Mouse (Mus musculus) CH12.LX (cell line): Measurements from ENCODE around the gene Ndc1.

Experiments
- CTCF ChIP-seq, 2 experiments: IDR thresholded peaks in 1 of 2; conservative IDR thresholded peaks in 1 of 2; 2 replicates each; pipeline ENCODE4 v1.5.1; 2011 to 2012; ENCODE audit warnings: low read depth in 2 of 2, low read length in 2 of 2, improper control_type of control experiment in 1 of 2, inconsistent platforms in 1 of 2, mild to moderate bottlenecking in 1 of 2, moderate library complexity in 1 of 2
- EP300 ChIP-seq: IDR thresholded peaks from 2 replicates; pipeline ENCODE4 v1.6.1; 2011; ENCODE audit warnings: low read length, improper control_type of control experiment
- GABPA ChIP-seq: IDR thresholded peaks from 2 replicates; pipeline ENCODE4 v1.6.1; 2012; ENCODE audit warnings: low read depth, low read length, improper control_type of control experiment, inconsistent platforms; ENCODE audit not compliant: insufficient replicate concordance
- HCFC1 ChIP-seq: IDR thresholded peaks from 2 replicates; pipeline ENCODE4 v1.6.1; 2012; ENCODE audit warnings: low read depth, mild to moderate bottlenecking, inconsistent platforms, low read length, improper control_type of control experiment
- IRF4 ChIP-seq: IDR thresholded peaks from 2 replicates; pipeline ENCODE4 v1.6.1; 2014; ENCODE audit warnings: low read depth, mild to moderate bottlenecking, inconsistent platforms, low read length, improper control_type of control experiment
- MAX ChIP-seq: IDR thresholded peaks from 2 replicates; pipeline ENCODE4 v1.6.1; 2011; ENCODE audit warnings: low read length, improper control_type of control experiment
- MAZ ChIP-seq: IDR thresholded peaks from 2 replicates; pipeline ENCODE4 v1.6.1; 2012; ENCODE audit warnings: low read depth, mild to moderate bottlenecking, inconsistent platforms, low read length, improper control_type of control experiment, moderate library complexity
- NELFE ChIP-seq: IDR thresholded peaks from 2 replicates; pipeline ENCODE4 v1.6.1; 2011; ENCODE audit warnings: low read depth, low read length, improper control_type of control experiment
- POLR2A ChIP-seq: IDR thresholded peaks from 2 replicates; pipeline ENCODE4 v1.6.1; 2011; ENCODE audit warnings: low read depth, mild to moderate bottlenecking, improper control_type of control experiment, low read length
- SIN3A ChIP-seq: IDR thresholded peaks from 2 replicates; pipeline ENCODE4 v1.6.1; 2012; ENCODE audit warnings: low read length, improper control_type of control experiment, inconsistent platforms
- TBP ChIP-seq: conservative IDR thresholded peaks from 2 replicates; pipeline ENCODE4 v1.6.1; 2011; ENCODE audit warnings: low read depth, low read length, improper control_type of control experiment
- ZC3H11A ChIP-seq: IDR thresholded peaks from 2 replicates; pipeline ENCODE4 v1.6.1; 2012; ENCODE audit warnings: low read depth, mild to moderate bottlenecking, inconsistent platforms, low read length, improper control_type of control experiment

GRCm38 (mm10) chr4:107387465-107387864 lies 19.9 kb downstream of the Ndc1 start:
- TF ChIP-seq CTCF (conservative IDR thresholded peaks at IDR 0.05 in 1 of 2, IDR thresholded peaks at IDR 0.05 in 1 of 2; ENCODE audit: low read depth in 2 of 2, low read length in 2 of 2), result no peak
- no peak for TF ChIP-seq TBP
- no peak for TF ChIP-seq NELFE
- no peak for TF ChIP-seq HCFC1
- no peak for TF ChIP-seq POLR2A
- TF ChIP-seq MAX, result no peak
- TF ChIP-seq ZC3H11A, result no peak
- no peak for TF ChIP-seq EP300
- TF ChIP-seq GABPA, result no peak
- no peak for TF ChIP-seq SIN3A
- no peak for TF ChIP-seq MAZ
- TF ChIP-seq IRF4, result no peak
